Mouse (Mus musculus) gastrocnemius, postnatal 36 days (tissue): Measurements from ENCODE around the gene Eef1a1. TPM values are rescaled to one million over a fixed set of nuclear protein-coding genes. Genes with fewer than 3 reads are reported as not detected.
"Not testable (repeated sequence)": the region's sequence is repeated elsewhere in the genome, so short reads cannot be mapped to it uniquely, and the experiment has no call there.

Experiments used
- DNase-seq, 2 experiments: peaks; one replicate each; pipeline ENCODE4 v3.0.0; 2022
- intact Hi-C: fragments of 180-260 bp; cut with DNase I; formaldehyde crosslinking; loops from one replicate; pipeline ENCODE4 v1.15.1; 2025
- long read RNA-seq, 2 experiments: library from polyadenylated mRNA; stranded (forward); transcript quantifications; one replicate each; pipeline ENCODE4 v2.0.0; 2021
- total RNA-seq, 2 experiments: library from RNA; stranded (reverse); gene quantifications; 2 replicates each; pipeline ENCODE4 v1.2.3; 2021

The Eef1a1 gene
- 100 to 1,000 TPM; 496 to 538 TPM for total RNA-seq
- long read RNA-seq, experiment 1, transcript Eef1a1-201 (8 exons, 1,794 nt), result major isoform, 21 of 44 reads
- long read RNA-seq, experiment 1, partial matches to known transcripts, result 22 of 44 reads
- long read RNA-seq, experiment 1, other reads (novel, unspliced or antisense), result 1 of 44 reads
- long read RNA-seq, experiment 2, transcript Eef1a1-201 (8 exons, 1,794 nt), result major isoform, 36 of 66 reads
- long read RNA-seq, experiment 2, partial matches to known transcripts, result 30 of 66 reads
- long read RNA-seq, experiment 2, other reads (novel, unspliced or antisense), result 0 of 66 reads

DNA sequence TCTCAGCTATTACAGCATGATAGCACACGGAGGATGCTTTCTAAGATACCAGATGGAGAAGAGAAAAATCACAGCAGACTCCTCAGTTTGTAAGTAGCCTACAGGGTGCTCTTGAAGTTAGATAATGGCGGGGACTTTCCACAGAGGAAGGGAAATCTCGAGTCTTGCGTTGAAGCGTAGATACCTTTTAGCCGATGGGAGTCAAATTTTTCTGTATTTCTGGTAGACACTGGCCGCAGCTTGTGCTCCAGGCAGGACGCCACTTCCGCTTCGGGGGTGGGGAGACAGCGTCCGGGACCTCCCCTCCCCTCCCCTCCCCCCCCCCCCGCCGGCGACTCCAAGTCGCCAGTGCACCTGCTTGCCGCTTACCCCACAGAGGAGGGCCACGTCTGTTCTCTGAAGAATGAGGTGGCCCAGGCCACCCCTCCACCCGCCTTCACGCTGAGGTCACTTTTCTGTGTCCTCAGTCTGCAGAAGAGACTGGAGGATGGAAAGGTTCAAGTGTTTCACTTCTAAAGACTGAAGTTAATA is at the start of gene Eef1a1:
Gene Eef1a1, minus strand, starts transcription at position 262 of the 531 bp plus-strand sequence.
- peak; percentile 31 to 42 for DNase-seq
- intact Hi-C loops, result loop anchor here (1.0 kb wide), 1 partner anchor 23 kb away; no protein-coding TSS in a partner anchor

DNA sequence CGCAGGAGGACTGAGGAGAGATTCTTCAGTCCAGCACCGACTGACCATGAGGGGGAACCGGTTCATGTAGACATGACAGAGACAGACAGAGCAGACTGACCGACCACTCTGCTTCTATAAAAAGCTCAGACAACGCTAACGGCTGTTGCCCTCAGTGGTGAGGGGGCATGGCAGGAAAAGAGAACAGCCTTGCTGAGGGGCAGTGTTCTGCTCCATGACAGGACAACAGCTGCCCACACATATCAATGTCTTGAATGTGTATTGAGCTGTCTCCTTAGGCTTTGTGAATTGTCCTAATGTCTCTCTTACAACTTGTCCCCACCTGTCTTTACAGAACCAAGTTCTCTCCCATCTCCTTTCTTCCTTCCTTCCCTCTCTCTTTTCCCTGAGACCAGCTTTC is 49.5 kb upstream of the Eef1a1 start:
- DNase-seq, result no peak
- intact Hi-C loops, result no loop called here

DNA sequence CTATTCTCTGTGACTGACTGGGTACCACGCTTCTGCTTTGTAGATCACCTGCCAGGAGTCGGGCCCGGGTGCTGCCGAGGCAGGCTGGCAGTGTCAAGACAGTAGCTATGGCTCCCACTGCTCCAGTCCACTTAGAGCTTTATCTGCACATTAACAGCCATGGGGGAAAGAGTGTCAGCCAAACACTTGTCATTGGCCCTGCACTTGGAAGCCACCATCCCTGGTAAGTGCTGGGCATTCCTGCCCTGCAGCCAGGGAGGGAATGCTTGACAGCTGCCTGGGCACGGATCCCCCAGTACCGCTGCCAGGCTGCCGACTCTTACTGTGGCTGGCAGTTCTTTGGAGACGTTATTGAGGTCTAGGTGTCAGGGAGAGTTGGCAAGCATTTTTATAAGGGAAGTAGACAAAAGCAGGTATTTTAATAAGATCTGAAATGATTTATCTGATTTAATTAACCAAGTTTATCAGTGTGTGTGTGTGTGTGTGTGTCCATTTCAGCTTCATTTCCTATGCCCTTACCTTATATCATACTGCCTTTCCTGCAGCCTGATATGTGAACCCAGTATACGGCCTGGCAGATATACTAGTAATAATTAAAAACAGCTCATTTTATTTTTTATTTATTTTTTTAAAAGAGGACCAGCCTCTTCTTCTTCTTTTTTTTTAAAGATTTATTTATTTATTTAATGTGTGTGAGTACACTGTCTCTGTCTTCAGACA is 48.4 kb upstream of the Eef1a1 start:
- intact Hi-C loops, result no loop called here

DNA sequence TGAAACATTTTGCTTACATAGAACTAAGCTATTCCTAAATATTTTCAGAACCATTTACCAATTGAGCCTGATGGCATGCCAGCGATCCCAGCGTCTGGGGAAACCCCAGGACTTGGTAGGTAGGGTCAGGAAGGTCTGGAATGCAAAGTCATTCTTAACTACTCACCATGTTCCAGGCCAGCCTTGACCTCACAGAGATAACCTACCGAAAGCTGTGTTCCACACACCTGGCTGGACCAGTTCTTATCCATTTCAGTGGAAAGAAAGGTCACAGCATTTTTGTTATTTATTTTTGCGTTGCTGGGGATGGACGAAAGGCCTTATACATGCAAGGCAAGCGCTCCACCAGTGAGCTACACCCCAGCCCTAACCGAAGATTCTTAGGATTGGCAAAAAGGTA is 45.7 kb upstream of the Eef1a1 start:
- DNase-seq, result no peak
- intact Hi-C loops, result no loop called here

More for the DNA sequence above, 48.4 kb upstream of the Eef1a1 start:
- peak; percentile 58 to 62 for DNase-seq

DNA sequence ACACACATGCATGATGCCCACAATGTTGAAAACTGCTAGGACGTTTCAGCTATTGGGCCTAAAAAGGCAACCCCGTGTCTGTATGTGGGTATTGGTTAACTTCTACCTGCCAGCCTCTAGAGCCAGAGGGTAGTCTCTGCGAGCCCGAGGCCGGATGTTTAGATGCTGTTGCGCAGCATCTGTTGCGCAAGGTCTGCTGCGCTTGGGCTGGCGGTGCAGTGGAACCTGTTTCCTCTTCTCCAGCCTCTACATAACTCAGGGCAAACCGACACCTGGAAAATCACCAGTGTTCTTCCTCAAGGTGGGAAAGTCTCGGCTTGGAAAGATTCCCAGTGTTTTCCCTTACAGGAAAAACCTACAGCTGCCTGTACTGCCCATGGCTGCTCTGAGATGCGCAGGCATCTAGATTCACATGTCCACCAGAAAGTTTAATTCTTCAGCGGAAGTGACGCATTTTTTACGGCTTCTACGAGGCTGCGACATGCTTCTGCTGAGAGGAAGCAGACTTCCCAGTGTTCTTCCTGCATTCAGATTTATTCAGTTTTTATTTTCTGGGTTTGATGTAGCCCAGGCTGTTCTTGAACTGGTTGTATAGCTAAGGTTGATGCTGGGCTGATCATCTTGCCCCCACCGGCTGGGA is 44.5 kb upstream of the Eef1a1 start:
- DNase-seq, result no peak
- intact Hi-C loops, result no loop called here

DNA sequence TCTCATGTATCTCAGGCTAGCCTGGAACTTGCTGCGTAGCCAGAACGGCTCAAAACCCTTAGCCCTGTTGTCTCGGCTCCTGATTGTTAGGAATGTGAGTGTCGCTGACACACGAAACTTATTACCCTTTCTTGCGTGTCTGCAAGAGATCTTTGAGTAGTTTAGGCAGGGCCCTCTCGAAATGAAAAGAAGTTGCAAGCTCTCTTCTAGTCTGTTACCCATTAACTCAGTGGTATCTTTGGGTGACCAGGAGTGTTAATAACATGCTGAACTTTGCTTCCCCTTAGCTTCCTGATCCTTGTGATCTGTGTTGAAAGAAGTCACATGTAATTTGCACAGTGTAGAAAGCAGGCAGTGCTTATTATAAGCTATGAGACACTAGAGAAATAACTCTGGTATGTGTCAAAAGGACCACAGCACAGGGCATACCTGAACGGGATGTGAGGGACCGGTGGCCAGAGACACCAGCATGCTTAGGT is 43.4 kb upstream of the Eef1a1 start:
- no peak for DNase-seq
- intact Hi-C loops, result no loop called here

DNA sequence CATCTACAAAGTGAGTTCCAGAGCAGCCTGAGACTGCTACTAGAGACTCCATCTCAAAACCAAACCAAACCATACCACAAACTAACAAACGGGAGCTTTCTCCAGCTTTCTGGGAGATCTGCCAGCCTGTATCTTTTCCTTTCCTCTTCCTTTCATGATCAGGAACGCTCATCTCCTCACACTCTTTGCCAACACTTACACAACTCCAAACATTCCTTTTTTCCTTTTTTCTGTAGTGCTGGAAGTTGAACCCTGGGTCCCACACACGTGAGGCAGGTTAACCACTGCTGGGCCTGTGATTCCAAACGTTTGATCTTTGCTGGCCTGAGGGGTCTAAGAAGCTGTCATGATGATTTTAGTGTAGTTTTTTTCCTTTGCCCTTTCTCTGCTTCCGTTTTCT is 42.9 kb upstream of the Eef1a1 start:
- DNase-seq, result no peak
- intact Hi-C loops, result no loop called here

DNA sequence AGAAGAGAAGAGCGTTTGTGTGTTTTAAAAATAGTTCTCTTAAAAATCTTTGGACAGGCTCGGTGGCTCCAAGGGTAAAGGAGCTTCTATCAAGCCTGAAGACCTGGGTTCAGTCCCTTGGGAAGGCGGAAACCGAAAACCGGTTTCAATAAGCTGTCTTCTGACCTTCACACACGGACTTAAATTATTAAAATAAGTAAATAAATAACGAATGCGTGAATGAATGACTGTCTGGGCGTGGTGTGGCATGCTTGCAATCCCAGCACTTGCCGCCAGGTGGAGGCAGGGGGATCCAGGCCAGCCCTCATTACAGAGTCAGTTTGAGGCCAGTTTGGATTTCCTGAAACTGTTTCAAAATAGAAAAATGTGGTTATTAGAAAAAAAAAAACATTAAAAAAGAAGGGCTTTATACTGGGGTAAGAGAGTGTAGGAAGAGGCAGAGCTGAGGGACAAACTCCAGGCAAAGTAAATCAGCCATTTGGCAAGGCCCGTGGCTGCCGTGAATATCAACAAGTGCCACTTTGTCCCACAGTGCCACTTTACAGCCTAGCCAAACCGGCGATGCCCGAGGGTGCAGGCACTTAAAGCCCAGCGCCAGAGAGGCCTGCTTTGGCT is 38.9 kb upstream of the Eef1a1 start:
- peak; percentile 72 to 77 for DNase-seq
- intact Hi-C loops, result loop anchor here (2.0 to 10.0 kb wide), 2 partner anchors 25 to 53 kb away; no protein-coding TSS in a partner anchor

DNA sequence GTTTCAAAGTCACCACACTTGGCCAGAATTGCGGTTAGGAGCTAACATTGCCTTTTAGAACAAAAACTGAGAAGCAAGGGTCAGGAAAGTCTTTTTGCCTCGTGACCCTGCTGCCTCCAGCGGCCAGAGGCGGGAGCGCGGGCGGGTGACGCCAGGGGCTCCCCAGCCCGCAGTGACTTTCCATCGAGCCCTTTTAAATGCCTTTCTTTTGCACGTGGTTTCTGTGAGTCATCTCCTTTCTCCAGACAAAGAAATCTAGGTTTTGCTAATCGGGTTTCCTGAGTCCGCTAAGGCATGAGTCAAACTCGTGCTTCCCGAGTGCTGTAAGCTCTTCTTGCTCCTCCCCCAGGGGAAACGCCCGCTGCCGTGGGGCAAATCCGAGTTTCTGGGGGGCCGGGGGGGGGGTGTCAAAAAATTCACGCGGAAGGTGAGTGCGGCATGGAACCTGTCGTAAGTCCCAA is 38.4 kb upstream of the Eef1a1 start:
- peak; percentile 56 to 73 for DNase-seq
- intact Hi-C loops, result loop anchor here (10.0 kb wide), 1 partner anchor 53 kb away; no protein-coding TSS in a partner anchor

DNA sequence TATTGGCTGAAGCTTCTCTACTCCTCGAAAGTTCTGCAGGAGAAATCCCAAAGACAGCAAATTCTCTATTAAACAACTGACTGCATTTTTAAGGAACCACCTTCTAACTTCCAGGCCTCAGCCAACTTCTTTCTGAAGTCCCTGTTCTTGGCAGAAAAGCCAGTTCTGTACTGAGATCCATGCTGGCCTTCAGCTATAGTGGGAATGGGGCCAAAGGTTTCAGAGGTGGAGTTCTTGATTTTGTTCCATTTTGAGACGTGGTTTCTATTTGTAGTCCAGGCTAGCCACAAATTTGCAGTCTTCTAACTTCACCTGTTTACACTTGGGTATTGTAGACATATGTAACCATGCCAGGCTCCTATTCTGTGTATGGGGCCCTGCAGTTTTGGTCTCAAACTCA is 37.3 kb upstream of the Eef1a1 start:
- no peak for DNase-seq
- intact Hi-C loops, result loop anchor here (10.0 kb wide), 1 partner anchor 51 kb away; no protein-coding TSS in a partner anchor

DNA sequence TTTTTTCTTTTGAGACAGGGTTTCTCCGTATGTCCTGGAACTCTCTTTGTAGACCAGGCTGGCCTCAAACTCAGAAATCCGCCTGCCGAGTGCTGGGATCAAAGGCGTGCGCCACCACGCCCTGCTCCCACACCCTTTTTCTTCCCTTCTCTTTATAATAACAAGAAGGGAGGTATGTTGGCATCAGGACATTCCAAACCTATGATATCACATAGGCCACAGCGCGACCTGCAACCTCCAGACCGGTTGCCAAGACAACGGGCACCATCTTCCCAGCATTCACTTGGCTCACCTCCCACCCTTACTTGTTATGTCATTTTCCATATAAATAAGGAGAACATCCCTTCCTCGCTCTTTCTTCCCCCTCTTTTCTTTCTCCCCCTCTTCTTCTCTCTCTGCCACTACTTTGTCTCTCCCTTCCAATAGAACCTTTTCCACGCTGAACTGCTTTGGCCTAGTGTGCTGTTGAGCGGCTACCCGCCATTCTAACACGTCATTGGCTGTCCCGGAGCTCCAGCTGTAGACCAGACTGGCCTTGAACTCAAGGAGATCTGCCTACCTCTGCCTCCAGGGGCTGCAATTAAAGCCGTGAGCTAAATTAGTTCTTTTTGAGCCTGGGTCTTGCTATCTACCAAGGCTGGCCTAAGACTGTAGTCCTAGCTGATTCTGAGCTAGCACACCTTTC is 36.6 kb upstream of the Eef1a1 start:
- DNase-seq, result no peak
- intact Hi-C loops, result loop anchor here (10.0 kb wide), 1 partner anchor 51 kb away; no protein-coding TSS in a partner anchor

DNA sequence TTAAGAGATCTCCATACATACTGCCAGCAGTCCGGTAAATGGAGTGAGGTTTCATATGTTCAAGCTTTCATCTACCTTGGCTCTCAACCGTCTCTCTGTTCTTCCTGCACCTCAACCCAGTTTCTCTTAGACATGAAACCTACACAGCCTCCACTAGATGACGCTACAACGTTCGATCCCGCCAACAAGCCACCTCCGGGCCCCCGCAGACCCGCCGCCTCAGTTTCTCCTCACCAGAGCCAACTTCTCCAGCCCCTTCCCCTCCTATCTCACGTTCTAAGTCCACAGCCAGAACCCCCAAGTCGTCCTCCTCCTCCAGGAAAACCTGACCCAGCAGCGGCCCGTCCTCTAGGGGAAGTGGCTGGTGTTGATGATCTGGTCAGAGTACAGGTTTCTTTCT is 32.7 kb upstream of the Eef1a1 start:
- intact Hi-C loops, result loop anchor here (10.0 kb wide), 1 partner anchor 47 kb away; no protein-coding TSS in a partner anchor
- no peak for DNase-seq

DNA sequence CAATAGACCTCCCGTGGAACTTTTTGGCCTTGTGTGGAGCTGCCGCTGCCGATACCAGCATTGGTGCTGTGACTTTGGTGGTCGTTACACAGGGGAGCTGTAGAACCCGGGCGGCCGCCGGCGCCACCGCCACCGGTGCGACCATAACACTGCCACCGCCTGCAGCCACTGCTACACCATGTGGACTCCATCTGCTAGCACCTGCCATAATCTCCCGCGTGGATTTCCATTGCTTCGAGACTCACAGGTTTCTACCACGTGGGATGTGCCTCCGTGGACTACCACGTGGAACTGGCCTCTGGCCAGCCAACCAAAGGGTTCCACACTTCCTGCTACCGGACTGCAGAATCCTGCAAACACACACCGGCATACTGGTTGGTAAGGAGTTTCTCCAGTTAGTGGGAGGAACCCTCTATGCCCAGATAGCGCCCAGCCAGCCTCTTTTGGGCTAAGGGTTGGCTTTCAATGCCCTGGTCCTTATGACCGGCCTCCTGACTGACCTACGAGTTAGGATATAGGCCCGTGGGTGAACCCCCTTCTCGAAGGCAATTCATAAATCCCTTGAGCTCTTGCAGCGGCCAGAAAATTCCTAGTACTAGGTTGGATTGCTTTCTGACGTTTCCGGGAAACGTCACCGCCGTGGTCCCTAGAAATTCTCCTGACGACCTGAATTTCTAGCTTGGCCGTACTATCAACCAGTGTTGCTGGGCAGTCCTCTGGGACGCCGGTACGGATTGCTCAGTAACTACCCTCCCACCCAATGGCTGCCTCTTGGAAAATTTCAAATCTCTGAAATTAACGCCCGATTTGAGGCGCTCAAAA is 32.0 kb upstream of the Eef1a1 start:
- intact Hi-C loops, result loop anchor here (10.0 kb wide), 1 partner anchor 46 kb away; no protein-coding TSS in a partner anchor
- no peak for DNase-seq

DNA sequence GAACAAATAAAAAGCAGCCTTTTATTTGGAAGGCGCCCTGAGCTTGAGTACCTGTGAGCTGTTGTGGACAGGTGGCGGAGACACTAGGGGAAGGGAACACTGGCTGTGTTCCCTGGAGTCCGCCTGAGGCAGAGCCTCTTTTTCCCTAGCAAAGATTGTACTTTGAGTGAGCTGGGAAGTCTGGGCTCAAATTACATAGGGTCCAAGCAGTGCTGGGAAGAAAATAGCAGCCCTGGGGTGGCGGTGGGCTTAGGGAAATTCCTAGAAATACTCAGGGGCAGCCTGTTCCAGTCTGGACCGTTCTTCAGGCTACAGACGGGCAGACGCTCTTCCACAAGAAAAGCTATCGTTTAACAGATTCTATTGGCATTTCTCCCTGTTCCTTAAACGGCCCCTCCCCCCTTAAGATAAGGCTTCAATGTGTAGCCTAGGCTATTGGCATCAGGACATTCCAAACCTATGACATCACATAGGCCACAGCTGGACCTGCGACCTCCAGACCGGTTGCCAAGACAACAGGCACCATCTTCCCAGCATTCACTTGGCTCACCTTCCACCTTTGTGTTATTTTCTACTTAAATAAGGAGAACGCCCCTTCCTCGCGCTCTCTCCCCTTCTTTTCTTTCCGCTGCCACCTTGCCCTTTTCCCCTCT is 31.3 kb upstream of the Eef1a1 start:
- intact Hi-C loops, result loop anchor here (10.0 kb wide), 1 partner anchor 45 kb away; no protein-coding TSS in a partner anchor
- no peak for DNase-seq

DNA sequence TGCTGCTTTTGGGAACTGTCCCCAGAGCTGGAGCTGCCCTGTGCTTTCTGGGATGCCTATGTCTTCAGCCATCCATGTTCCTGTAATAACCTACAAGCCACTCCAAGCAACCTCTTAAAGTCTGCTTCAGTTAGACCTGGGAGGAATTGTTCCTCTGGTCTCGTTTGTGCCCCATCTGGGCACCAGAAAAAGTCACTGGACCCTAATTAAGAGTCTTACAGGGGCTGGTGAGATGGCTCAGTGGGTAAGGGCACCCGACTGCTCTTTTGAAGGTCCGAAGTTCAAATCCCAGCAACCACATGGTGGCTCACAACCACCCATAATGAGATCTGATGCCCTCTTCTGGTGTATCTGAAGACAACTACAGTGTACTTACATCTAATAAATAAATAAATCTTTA is 28.3 kb upstream of the Eef1a1 start:
- DNase-seq, intact Hi-C loops: not testable (repeated sequence)

DNA sequence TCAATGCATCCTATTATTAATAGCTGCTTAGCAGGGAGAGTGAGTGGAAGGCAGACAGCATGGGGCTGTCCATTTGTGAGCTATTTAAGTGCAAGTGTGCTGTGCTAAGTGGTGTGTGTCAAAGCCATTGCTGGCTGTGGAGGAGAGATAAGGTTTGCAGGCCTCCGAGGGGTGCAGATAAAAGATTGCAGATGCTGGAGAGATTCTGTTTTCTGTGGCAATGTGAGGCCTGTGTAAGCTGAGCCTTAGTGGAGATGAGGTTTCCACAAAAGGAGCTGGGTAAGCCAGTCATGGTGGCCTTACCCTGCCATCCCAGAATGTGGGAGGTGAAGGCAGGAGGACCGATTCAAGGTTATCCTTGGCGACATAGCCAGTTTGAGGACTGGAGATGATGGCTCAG is 27.2 kb upstream of the Eef1a1 start:
- intact Hi-C loops, result no loop called here
- no peak for DNase-seq

DNA sequence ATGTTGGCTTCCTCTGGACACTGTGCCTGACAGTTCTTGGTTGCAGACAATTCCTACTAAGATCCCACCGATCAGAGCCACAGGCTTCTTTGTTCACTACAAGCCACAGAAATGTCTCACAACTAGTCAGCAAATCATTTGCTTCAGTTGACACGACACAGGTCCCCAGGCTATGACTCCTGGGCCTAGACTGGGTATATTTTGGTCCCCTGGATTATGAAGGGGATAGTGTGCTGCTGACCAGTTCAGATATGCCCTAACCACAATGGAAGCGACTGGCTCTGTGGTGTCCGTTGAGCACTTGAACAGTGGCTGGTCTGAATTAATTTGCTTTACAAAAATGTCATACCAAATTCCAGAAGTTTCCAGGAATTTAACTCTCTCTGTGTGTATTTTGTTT is 25.7 kb upstream of the Eef1a1 start:
- no peak for DNase-seq
- intact Hi-C loops, result no loop called here
